Mouse (Mus musculus) heart, adult 2 months (tissue): ENCODE measurements at regions not wholly inside any gene's neighbourhood (a gene's known extent, or its start where the extent isn't known, plus 50 kb on each side); places are given as distances from the start of the nearest gene placed in this dataset.

ENCODE experiments used
- DNase-seq, 2 experiments: peaks; one replicate each; pipeline ENCODE4 v3.0.0; 2021
- H3K27ac ChIP-seq: fragments of 200-600 bp; 2 replicates; pipeline ENCODE4 v1.8.1; 2022
- H3K27me3 ChIP-seq: fragments of 200-500 bp; 2 replicates; pipeline ENCODE4 v1.6.1; 2012; ENCODE audit warnings: mild to moderate bottlenecking, low read length, inconsistent platforms, mixed read lengths; ENCODE audit not compliant: control insufficient read depth, insufficient read depth
- H3K36me3 ChIP-seq: fragments of 200-500 bp; 2 replicates; pipeline ENCODE4 v1.6.1; 2012; ENCODE audit warnings: low read length, inconsistent platforms; ENCODE audit not compliant: control insufficient read depth, insufficient read depth
- H3K4me1 ChIP-seq: fragments of 200-500 bp; 2 replicates; pipeline ENCODE4 v1.6.1; 2011; ENCODE audit warnings: low read length; ENCODE audit not compliant: control insufficient read depth, insufficient read depth
- H3K4me3 ChIP-seq: fragments of 200-600 bp; 2 replicates; pipeline ENCODE4 v1.8.1; 2022
- H3K79me2 ChIP-seq: fragments of 200-500 bp; replicated peaks from 2 replicates; pipeline ENCODE4 v1.6.1; 2012; ENCODE audit warnings: mild to moderate bottlenecking, inconsistent platforms, low read length, moderate library complexity, mixed read lengths; ENCODE audit not compliant: control insufficient read depth, insufficient read depth
- H3K9ac ChIP-seq: fragments of 200-500 bp; 2 replicates; pipeline ENCODE4 v1.6.1; 2012; ENCODE audit warnings: low read depth, mild to moderate bottlenecking, control low read depth, inconsistent platforms, low read length, mixed read lengths
- CTCF ChIP-seq: fragments of 200-600 bp; IDR thresholded peaks from 2 replicates; pipeline ENCODE4 v1.8.1; 2022; ENCODE audit warnings: antibody characterized with exemption, mild to moderate bottlenecking, moderate library complexity
- EP300 ChIP-seq: fragments of 200-500 bp; IDR thresholded peaks from 2 replicates; pipeline ENCODE4 v1.6.1; 2011; ENCODE audit warnings: low read depth, low read length, control low read depth; ENCODE audit not compliant: insufficient read depth
- POLR2A ChIP-seq: fragments of 200-500 bp; IDR thresholded peaks from 2 replicates; pipeline ENCODE4 v1.6.1; 2011; ENCODE audit warnings: mild to moderate bottlenecking, low read depth, low read length, control low read depth; ENCODE audit not compliant: insufficient read depth
- WGBS: fragments of 180-500 bp; shearing (Covaris S2); methylation state at CpG from one replicate; pipeline ENCODE4 v1.1.7; 2018; 5-methylcytosine and 5-hydroxymethylcytosine counted together
- intact Hi-C: fragments of 180-260 bp; cut with DNase I; formaldehyde crosslinking; loops from one replicate; pipeline ENCODE4 v1.15.1; 2025

DNA sequence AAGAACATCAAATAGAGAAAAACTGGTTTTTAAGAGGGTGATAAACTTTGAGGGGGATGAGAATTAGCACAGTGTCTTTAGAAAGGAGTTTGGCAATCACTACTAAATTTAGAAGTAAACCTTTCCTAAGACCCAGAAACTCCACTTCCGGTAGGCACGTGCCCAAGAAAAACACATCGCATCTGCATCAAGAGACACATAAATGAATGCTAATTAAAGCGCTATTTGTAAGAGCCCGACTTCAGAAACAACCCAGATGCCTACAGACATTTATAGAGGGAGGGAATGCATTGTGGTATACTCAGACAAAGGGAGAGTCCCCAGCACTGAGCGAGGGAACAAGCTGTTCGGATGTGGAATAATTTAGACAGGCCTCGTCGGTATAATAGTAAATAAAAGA, 688.5 kb downstream of the Tns3 start:
- no peak for TF ChIP-seq EP300
- no peak for TF ChIP-seq CTCF
- no peak for TF ChIP-seq POLR2A
- DNase-seq: no peak
- intact Hi-C loops: no loop called here
- H3K36me3 ChIP-seq: no peaks in the 10 kb centered on the region
- 45% methylated on average over 9 of the region's 9 CpGs for WGBS
- no peaks in the 10 kb centered on the region for H3K79me2 ChIP-seq
- no peak overlapping the region for H3K9ac ChIP-seq
- H3K27ac ChIP-seq: no peak overlapping the region
- no peaks in the 10 kb centered on the region for H3K4me1 ChIP-seq
- no peaks in the 10 kb centered on the region for H3K27me3 ChIP-seq
- H3K4me3 ChIP-seq: no peak overlapping the region

DNA sequence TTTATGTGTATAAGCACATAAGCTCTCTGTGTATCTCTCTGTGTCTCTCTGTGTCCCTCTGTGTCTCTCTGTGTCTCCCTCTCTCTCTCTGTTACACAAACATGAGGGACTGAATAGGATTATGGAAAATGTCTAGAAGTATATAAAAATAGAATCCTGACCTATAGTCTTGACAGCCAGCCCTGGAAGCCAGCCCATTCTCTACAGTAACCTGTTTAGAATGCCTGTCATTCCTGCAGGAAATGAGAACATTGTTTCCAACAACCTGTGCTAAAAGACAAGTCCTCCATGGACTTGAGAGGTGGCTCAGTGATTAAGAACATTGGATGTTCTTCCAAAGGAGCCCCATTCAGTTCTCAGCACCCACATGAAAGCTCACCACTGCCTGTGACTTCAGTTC, 714.4 kb downstream of the Tns3 start:
- Histone ChIP-seq H3K36me3 (no peaks in the 10 kb centered on the region), H3K27me3 (no peaks in the 10 kb centered on the region), H3K79me2 (no peaks in the 10 kb centered on the region), H3K4me1 (peaks cover under 1% of the 10 kb centered on the region; the same call in 1 of the 2 replicates), H3K9ac (no peak overlapping the region), H3K27ac (no peak overlapping the region), H3K4me3 (no peak overlapping the region)
- no peak for DNase-seq
- intact Hi-C loops: no loop called here
- TF ChIP-seq EP300 (no peak), CTCF (no peak), POLR2A (no peak)

DNA sequence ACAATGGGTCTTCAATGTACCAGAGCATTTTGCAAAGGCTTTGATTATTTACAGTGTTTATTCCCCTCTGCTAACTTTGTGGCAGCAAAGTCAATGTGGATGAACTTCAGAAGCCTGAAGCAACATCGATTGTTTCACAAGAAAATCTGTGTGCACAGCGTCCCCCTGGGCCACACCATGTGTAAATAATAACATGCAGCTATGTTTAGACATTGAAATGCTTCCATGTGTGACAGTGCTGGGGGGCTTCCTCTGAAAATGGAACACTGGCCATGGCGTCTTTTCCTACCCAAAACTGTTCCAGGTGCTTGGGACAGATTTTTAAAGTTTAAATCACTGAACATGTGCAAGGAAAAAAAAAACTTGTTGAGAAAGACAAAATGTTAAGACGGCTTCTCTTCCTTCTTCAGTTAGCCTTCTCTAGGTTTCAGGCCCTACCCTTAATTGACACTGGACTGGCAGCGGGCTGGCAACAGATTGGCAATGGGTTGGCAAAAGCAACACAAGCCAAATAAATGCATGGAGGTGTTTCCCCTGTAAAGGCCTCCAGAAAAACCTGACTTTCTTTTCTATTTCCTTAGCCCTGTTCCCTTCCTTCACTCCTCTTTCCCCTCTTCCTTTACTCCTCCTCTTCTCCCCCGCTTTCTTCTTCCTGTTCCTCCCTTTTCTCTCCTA, 715.0 kb downstream of the Tns3 start:
- no peak for DNase-seq
- TF ChIP-seq POLR2A (no peak), EP300 (no peak), CTCF (no peak)
- H3K9ac ChIP-seq: no peak overlapping the region
- H3K27me3 ChIP-seq: no peaks in the 10 kb centered on the region
- no peak overlapping the region for H3K27ac ChIP-seq
- intact Hi-C loops: no loop called here
- H3K4me1 ChIP-seq: peaks cover 2% of the 10 kb centered on the region; the same call in 1 of the 2 replicates
- H3K36me3 ChIP-seq: no peaks in the 10 kb centered on the region
- no peaks in the 10 kb centered on the region for H3K79me2 ChIP-seq
- no peak overlapping the region for H3K4me3 ChIP-seq
- 76% methylated on average over 6 of the region's 6 CpGs for WGBS

DNA sequence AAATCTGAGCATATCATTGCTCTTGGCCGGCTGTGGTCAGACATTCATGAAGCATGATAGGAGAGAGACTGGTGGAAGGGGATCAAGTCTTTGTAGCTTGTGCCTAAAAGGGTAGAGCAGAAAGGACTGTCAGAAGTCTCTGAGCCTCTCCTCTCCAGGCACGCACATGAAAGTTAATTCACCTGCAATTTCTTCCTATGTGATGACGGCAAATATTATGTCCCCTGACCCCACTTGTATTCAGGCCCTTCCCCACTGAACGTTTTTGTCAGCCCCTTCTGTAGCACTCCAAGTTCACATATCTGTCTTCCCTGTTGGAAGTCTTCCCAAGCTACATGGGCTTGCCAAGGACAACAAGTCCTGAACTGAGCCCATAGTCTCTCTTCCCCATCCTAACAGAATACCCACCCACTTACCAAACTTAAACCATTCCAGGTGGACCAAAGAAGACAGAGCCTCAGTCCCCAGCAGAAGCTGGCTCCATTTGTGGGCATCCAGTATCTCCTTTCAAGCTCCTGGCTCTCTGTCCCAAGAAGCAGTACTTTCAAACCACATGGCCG, 719.3 kb downstream of the Tns3 start:
- no peak overlapping the region for H3K4me3 ChIP-seq
- WGBS: 57% methylated on average over 5 of the region's 5 CpGs
- H3K4me1 ChIP-seq: peaks cover 2% of the 10 kb centered on the region; the same call in 1 of the 2 replicates
- TF ChIP-seq POLR2A (no peak), CTCF (no peak), EP300 (no peak)
- H3K79me2 ChIP-seq: no peaks in the 10 kb centered on the region
- H3K27ac ChIP-seq: no peak overlapping the region
- H3K36me3 ChIP-seq: no peaks in the 10 kb centered on the region
- H3K27me3 ChIP-seq: no peaks in the 10 kb centered on the region
- DNase-seq: peak; percentile 34 to 52
- intact Hi-C loops: no loop called here
- H3K9ac ChIP-seq: no peak overlapping the region

DNA sequence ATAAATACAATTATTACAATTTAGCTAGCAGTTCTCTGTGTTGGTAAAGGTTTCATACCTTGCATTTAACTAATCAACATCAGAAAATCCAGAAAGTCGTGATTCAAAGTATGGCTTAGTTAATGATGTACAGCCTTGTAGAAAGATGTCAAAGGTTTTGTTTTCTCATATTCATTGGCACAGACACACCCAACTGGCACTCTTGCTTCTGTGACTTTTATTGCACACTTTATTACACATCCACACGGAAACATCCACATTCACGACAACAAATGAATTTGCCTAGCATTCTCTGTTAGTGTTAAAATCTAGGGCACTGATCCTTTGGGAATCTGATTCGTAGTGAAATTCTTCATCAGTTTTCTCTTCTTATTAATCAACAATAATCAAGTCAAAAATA, 720.0 kb downstream of the Tns3 start:
- Histone ChIP-seq H3K9ac (no peak overlapping the region), H3K4me1 (peaks cover 2% of the 10 kb centered on the region; the same call in 1 of the 2 replicates), H3K79me2 (no peaks in the 10 kb centered on the region), H3K4me3 (no peak overlapping the region), H3K36me3 (no peaks in the 10 kb centered on the region), H3K27ac (no peak overlapping the region), H3K27me3 (no peaks in the 10 kb centered on the region)
- WGBS: 69% methylated on average over 4 of the region's 4 CpGs
- intact Hi-C loops: no loop called here
- TF ChIP-seq POLR2A: no peak
- TF ChIP-seq EP300: no peak
- TF ChIP-seq CTCF: no peak
- DNase-seq: no peak

DNA sequence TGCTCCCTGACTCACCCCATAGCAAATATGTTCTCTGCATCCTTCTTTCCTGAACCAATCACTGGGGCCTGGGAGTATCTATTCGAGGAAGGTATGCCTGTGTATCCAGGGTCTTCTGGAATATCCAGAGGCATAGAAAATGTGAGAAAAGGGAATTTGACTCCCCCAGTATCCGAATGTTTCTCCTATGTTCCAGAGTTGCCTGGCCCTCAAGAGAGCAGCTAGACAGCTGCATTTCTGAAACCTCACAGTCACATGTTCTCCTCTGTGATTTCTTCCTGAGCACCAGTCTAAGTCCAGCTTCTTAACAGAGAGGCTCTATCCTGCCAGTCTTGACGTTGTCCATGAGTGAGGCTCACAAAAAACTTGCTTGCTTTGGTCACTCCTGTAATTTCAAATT, 719.9 kb upstream of the Igfbp3 start:
- H3K27ac ChIP-seq: no peak overlapping the region
- no peak overlapping the region for H3K4me3 ChIP-seq
- no peak for DNase-seq
- 72% methylated on average over 3 of the region's 3 CpGs for WGBS
- no peak for TF ChIP-seq EP300
- no peak for TF ChIP-seq CTCF
- no peak for TF ChIP-seq POLR2A
- H3K79me2 ChIP-seq: no peaks in the 10 kb centered on the region
- intact Hi-C loops: no loop called here
- no peaks in the 10 kb centered on the region for H3K27me3 ChIP-seq
- H3K4me1 ChIP-seq: no peaks in the 10 kb centered on the region
- H3K36me3 ChIP-seq: no peaks in the 10 kb centered on the region
- H3K9ac ChIP-seq: no peak overlapping the region
